Mouse (Mus musculus) midbrain, embryonic 13.5 days (tissue): ENCODE measurements around the gene Gm17334. TPM values are rescaled to one million over a fixed set of nuclear protein-coding genes. Genes with fewer than 3 reads are reported as not detected.
"Not testable (repeated sequence)": the region's sequence is repeated elsewhere in the genome, so short reads cannot be mapped to it uniquely, and the experiment has no call there.

ENCODE experiments used
- ATAC-seq: fragments of 200-750 bp; cut with Nextera tagmentation; 2 replicates; pipeline ENCODE4 v1.8.0; 2017; ENCODE audit warnings: mild to moderate bottlenecking, moderate TSS enrichment, moderate library complexity
- H3K27ac ChIP-seq: fragments of 300-500 bp; sonication (generic); 2 replicates; pipeline ENCODE4 v1.5.1; 2015; ENCODE audit warnings: inconsistent platforms, mild to moderate bottlenecking, moderate library complexity
- H3K27me3 ChIP-seq: fragments of 300-500 bp; sonication (generic); 2 replicates; pipeline ENCODE4 v1.6.1; 2015; ENCODE audit warnings: mild to moderate bottlenecking, inconsistent platforms
- H3K36me3 ChIP-seq: fragments of 300-500 bp; sonication (generic); 2 replicates; pipeline ENCODE4 v1.6.1; 2015; ENCODE audit warnings: mild to moderate bottlenecking, inconsistent platforms
- H3K4me1 ChIP-seq: fragments of 300-500 bp; sonication (generic); replicated peaks from 2 replicates; pipeline ENCODE4 v1.6.1; 2015; ENCODE audit warnings: inconsistent platforms
- H3K4me2 ChIP-seq: fragments of 300-500 bp; sonication (generic); replicated peaks from 2 replicates; pipeline ENCODE4 v1.6.1; 2015; ENCODE audit warnings: moderate library complexity, mild to moderate bottlenecking, inconsistent platforms
- H3K4me3 ChIP-seq: fragments of 300-500 bp; sonication (generic); replicated peaks from 2 replicates; pipeline ENCODE4 v1.5.1; 2015; ENCODE audit warnings: mild to moderate bottlenecking, inconsistent platforms
- H3K9ac ChIP-seq: fragments of 300-500 bp; sonication (generic); replicated peaks from 2 replicates; pipeline ENCODE4 v1.6.1; 2015; ENCODE audit warnings: mild to moderate bottlenecking, inconsistent platforms
- H3K9me3 ChIP-seq: fragments of 300-500 bp; sonication (generic); 2 replicates; pipeline ENCODE4 v1.6.1; 2016; ENCODE audit warnings: mild to moderate bottlenecking, inconsistent platforms
- WGBS: fragments of 180-500 bp; shearing (Covaris S2); methylation state at CpG from one replicate; pipeline ENCODE4 v1.1.7; 2015; 5-methylcytosine and 5-hydroxymethylcytosine counted together
- polyA plus RNA-seq: library from polyadenylated mRNA; unstranded; fragments of >200 nt; fragmentation: Nextera tagmentation; extraction: Ambion mirVana; gene quantifications from 2 replicates; pipeline ENCODE4 v1.2.1, GENCODE M21; 2015

Gene Gm17334
- polyA plus RNA-seq, 1 experiment from 2014 or later, result not detected

- ATAC-seq, result no peak
- no peak overlapping the region for H3K9ac ChIP-seq
- 44% methylated on average over 5 of the region's 5 CpGs for WGBS
- peaks cover 22% of the 10 kb centered on the region for H3K4me1 ChIP-seq
- H3K4me2 ChIP-seq, result no peak overlapping the region
- H3K4me3 ChIP-seq, result no peak overlapping the region
- H3K27ac ChIP-seq, result no peak overlapping the region
- no peaks in the 10 kb centered on the region for H3K36me3 ChIP-seq
- peaks cover 70% of the 10 kb centered on the region for H3K27me3 ChIP-seq
- no peaks in the 10 kb centered on the region for H3K9me3 ChIP-seq
Measured at GRCm38 (mm10) chr11:53764581-53764980, 8.4 kb downstream of the Gm17334 start.

GRCm38 (mm10) chr11:53763496-53764140 is 9.4 kb downstream of the Gm17334 start:
- peak overlapping the region; percentile 33 for H3K9ac ChIP-seq
- H3K9me3 ChIP-seq, result no peaks in the 10 kb centered on the region
- H3K4me3 ChIP-seq, result peak overlapping the region; percentile 29
- no peak overlapping the region for H3K27ac ChIP-seq
- H3K27me3 ChIP-seq, result peaks cover 69% of the 10 kb centered on the region
- WGBS, result 4% methylated on average over 33 of the region's 33 CpGs
- peak; percentile 73 for ATAC-seq
- H3K4me1 ChIP-seq, result peaks cover 29% of the 10 kb centered on the region
- H3K4me2 ChIP-seq, result peak overlapping the region; percentile 60
- no peaks in the 10 kb centered on the region for H3K36me3 ChIP-seq

- Histone ChIP-seq H3K9me3 (no peaks in the 10 kb centered on the region), H3K4me3 (peak overlapping the region; percentile 29), H3K4me2 (peak overlapping the region; percentile 60), H3K27ac (no peak overlapping the region), H3K27me3 (peaks cover 63% of the 10 kb centered on the region), H3K36me3 (no peaks in the 10 kb centered on the region), H3K4me1 (peaks cover 29% of the 10 kb centered on the region), H3K9ac (no peak overlapping the region; the same call in 1 of the 2 replicates)
- no peak; the same call in 1 of the 2 replicates for ATAC-seq
- WGBS, result 14% methylated on average over 23 of the region's 23 CpGs
Measured at GRCm38 (mm10) chr11:53762827-53763495, 10.0 kb downstream of the Gm17334 start.

- no peaks in the 10 kb centered on the region for H3K36me3 ChIP-seq
- no peak for ATAC-seq
- 49% methylated on average over 2 of the region's 2 CpGs for WGBS
Measured at GRCm38 (mm10) chr11:53762426-53762825, 10.6 kb downstream of the Gm17334 start.

GRCm38 (mm10) chr11:53761822-53762221 is 11.2 kb downstream of the Gm17334 start:
- no peak overlapping the region for H3K9ac ChIP-seq
- no peaks in the 10 kb centered on the region for H3K9me3 ChIP-seq
- H3K4me1 ChIP-seq, result peaks cover 29% of the 10 kb centered on the region
- H3K27ac ChIP-seq, result no peak overlapping the region
- H3K4me3 ChIP-seq, result no peak overlapping the region
- 74% methylated on average over 2 of the region's 2 CpGs for WGBS
- H3K36me3 ChIP-seq, result no peaks in the 10 kb centered on the region
- ATAC-seq, result no peak
- no peak overlapping the region for H3K4me2 ChIP-seq
- peaks cover 60% of the 10 kb centered on the region for H3K27me3 ChIP-seq

More at GRCm38 (mm10) chr11:53762426-53762825, 10.6 kb downstream of the Gm17334 start:
- H3K27ac ChIP-seq, result no peak overlapping the region
- peak overlapping the region; percentile 60 for H3K4me2 ChIP-seq
- no peaks in the 10 kb centered on the region for H3K9me3 ChIP-seq
- no peak overlapping the region for H3K4me3 ChIP-seq
- H3K9ac ChIP-seq, result no peak overlapping the region
- peaks cover 29% of the 10 kb centered on the region for H3K4me1 ChIP-seq
- peaks cover 62% of the 10 kb centered on the region for H3K27me3 ChIP-seq

GRCm38 (mm10) chr11:53761284-53761683 is 11.7 kb downstream of the Gm17334 start:
- 80% methylated on average over 5 of the region's 5 CpGs for WGBS
- Histone ChIP-seq H3K9ac (no peak overlapping the region), H3K4me2 (no peak overlapping the region), H3K27ac (no peak overlapping the region), H3K9me3 (no peaks in the 10 kb centered on the region), H3K4me3 (no peak overlapping the region), H3K27me3 (peaks cover 60% of the 10 kb centered on the region), H3K36me3 (no peaks in the 10 kb centered on the region), H3K4me1 (peaks cover 29% of the 10 kb centered on the region)
- ATAC-seq, result no peak

DNA sequence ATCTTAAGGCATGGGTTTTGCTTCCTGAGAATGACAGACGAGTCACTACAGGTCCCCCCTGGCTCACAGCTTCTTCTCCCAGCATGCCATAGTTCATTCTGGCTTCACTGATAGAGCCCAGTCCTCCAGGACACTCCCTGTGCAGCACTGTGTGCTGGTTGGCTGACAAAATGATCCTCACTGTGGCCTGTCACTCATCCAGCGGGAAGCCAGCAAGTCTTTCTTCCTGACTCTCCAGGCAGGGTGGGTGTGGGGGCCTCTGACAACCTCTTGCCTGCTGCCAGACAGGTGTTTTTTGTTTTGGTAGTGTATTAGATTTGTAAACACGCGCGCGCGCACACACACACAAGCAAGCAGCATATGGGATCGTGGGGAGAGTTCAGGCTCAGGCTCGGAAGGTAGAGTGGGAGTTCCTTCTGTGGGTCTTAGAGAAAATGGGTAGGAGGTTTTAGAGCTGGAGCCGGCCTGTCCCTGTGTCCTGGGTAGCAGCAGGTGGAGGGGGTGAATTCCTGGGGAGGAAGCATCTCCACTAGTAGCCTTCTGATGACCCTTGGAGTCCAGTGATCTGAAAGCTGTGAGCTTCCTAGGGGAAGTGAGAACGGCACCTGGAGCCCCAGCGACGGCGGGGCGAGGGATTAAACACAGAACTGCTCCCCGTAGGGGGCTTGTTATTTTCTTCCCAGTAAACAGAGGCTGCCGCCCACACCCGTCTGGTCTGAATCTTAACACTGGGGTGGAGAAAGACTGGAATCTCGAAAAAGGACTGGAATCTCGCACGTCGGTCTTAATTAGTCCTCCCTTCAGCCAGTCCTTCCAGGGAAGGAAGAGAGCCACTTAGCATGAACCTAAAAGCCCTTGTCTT is 13.2 kb downstream of the Gm17334 start:
- 4% methylated on average over 22 of the region's 22 CpGs for WGBS
- no peaks in the 10 kb centered on the region for H3K36me3 ChIP-seq
- H3K4me1 ChIP-seq, result peaks cover 29% of the 10 kb centered on the region
- H3K9me3 ChIP-seq, result no peaks in the 10 kb centered on the region
- H3K27ac ChIP-seq, result no peak overlapping the region
- H3K27me3 ChIP-seq, result peaks cover 55% of the 10 kb centered on the region
- H3K9ac ChIP-seq, result peak overlapping the region; percentile 20; the same call in 1 of the 2 replicates
- H3K4me3 ChIP-seq, result 0 out of 2 replicates have a peak overlapping the region, but pooled peaks have one; percentile 1
- H3K4me2 ChIP-seq, result peak overlapping the region; percentile 19
- ATAC-seq, result 0 out of 2 replicates have a peak, but pooled peaks have one; percentile 29

GRCm38 (mm10) chr11:53758791-53759351 is 14.1 kb downstream of the Gm17334 start:
- WGBS, result 45% methylated on average over 6 of the region's 6 CpGs

DNA sequence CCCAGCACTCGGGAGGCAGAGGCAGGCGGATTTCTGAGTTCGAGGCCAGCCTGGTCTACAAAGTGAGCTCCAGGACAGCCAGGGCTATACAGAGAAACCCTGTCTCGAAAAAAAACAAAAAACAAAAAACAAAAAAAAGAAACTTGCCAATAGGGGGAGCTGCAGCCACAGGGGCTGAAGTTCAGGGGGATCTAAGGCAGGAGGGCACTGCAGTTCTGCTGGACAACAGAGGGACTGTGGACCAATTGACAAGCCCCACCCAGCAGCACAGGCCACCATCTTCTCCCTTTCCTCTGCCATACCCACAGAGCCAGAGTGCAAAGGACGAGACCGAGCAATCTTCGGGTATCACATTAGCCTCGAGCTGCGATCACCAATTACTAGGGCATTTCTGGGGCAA is 15.0 kb downstream of the Gm17334 start:
- not testable (repeated sequence) for H3K36me3 ChIP-seq, ATAC-seq, H3K9ac ChIP-seq, H3K27ac ChIP-seq, H3K4me3 ChIP-seq, H3K4me2 ChIP-seq, H3K9me3 ChIP-seq
- WGBS, result 83% methylated on average over 9 of the region's 9 CpGs
- H3K4me1 ChIP-seq, result peaks cover 18% of the 10 kb centered on the region
- peaks cover 41% of the 10 kb centered on the region for H3K27me3 ChIP-seq

More at GRCm38 (mm10) chr11:53758791-53759351, 14.1 kb downstream of the Gm17334 start:
- Histone ChIP-seq H3K9me3 (no peaks in the 10 kb centered on the region), H3K9ac (no peak overlapping the region), H3K4me3 (no peak overlapping the region), H3K36me3 (no peaks in the 10 kb centered on the region), H3K4me1 (peaks cover 27% of the 10 kb centered on the region), H3K4me2 (no peak overlapping the region), H3K27me3 (peaks cover 47% of the 10 kb centered on the region), H3K27ac (no peak overlapping the region)
- no peak for ATAC-seq

DNA sequence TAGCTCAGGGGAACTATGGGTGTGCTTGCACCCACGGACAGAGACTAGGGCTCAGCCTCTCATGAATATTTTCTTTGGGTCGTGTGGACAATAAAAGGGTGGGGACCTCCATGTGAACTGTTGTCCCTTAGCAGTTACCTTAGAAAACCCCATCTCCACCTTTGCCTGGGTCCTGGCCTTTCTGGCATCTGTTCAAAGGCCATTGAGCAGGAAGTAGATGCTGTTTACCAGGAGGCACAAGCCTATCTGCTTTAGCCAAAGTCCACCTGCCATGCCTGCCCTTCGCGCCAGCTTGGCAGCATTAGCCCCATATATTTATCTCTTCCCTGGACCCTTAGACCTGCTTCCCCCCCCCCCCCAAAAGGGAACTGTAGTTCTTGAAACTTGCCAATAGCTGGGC is 15.4 kb downstream of the Gm17334 start:
- Histone ChIP-seq H3K9ac (no peak overlapping the region), H3K4me3 (no peak overlapping the region), H3K9me3 (no peaks in the 10 kb centered on the region), H3K4me2 (no peak overlapping the region), H3K36me3 (no peaks in the 10 kb centered on the region), H3K27ac (no peak overlapping the region), H3K4me1 (peaks cover 14% of the 10 kb centered on the region), H3K27me3 (peaks cover 37% of the 10 kb centered on the region)
- 94% methylated on average over 4 of the region's 4 CpGs for WGBS
- no peak for ATAC-seq

- H3K4me1 ChIP-seq, result peaks cover 12% of the 10 kb centered on the region
- H3K27me3 ChIP-seq, result peaks cover 12% of the 10 kb centered on the region; the same call in 1 of the 2 replicates
- no peaks in the 10 kb centered on the region for H3K9me3 ChIP-seq
- no peak overlapping the region for H3K4me2 ChIP-seq
- no peak overlapping the region for H3K27ac ChIP-seq
- H3K36me3 ChIP-seq, result no peaks in the 10 kb centered on the region
- no peak overlapping the region for H3K4me3 ChIP-seq
- WGBS, result 85% methylated on average over 12 of the region's 12 CpGs
- H3K9ac ChIP-seq, result no peak overlapping the region
- no peak for ATAC-seq
Measured at GRCm38 (mm10) chr11:53755011-53755595, 17.9 kb downstream of the Gm17334 start.
